Mouse (Mus musculus) stomach, embryonic 14.5 days (tissue): ENCODE results near the gene Ms4a3. TPM values are rescaled to one million over a fixed set of nuclear protein-coding genes. Genes with fewer than 3 reads are reported as not detected.

Experiments
- ATAC-seq: fragments of 200-750 bp; cut with Nextera tagmentation; 2 replicates; pipeline ENCODE4 v1.8.0; 2017; ENCODE audit warnings: low read depth, moderate TSS enrichment; ENCODE audit not compliant: insufficient number of reproducible peaks, insufficient read depth, low FRiP score
- H3K27ac ChIP-seq: fragments of 300-500 bp; sonication (generic); 2 replicates; pipeline ENCODE4 v1.5.1; 2014; ENCODE audit warnings: mild to moderate bottlenecking, low read length, moderate library complexity, mixed read lengths
- H3K27me3 ChIP-seq: fragments of 300-500 bp; sonication (generic); 2 replicates; pipeline ENCODE4 v1.6.1; 2014; ENCODE audit warnings: low read length, control low read depth, mixed read lengths; ENCODE audit not compliant: control insufficient read depth, insufficient read depth
- H3K36me3 ChIP-seq: fragments of 300-500 bp; sonication (generic); 2 replicates; pipeline ENCODE4 v1.6.1; 2014; ENCODE audit warnings: mild to moderate bottlenecking, control low read depth, low read length, moderate library complexity, mixed read lengths; ENCODE audit not compliant: control insufficient read depth, insufficient read depth
- H3K4me1 ChIP-seq: fragments of 300-500 bp; sonication (generic); 2 replicates; pipeline ENCODE4 v1.6.1; 2014; ENCODE audit warnings: low read length, control low read depth, mixed read lengths; ENCODE audit not compliant: control insufficient read depth, insufficient read depth
- H3K4me2 ChIP-seq: fragments of 300-500 bp; sonication (generic); replicated peaks from 2 replicates; pipeline ENCODE4 v1.6.1; 2014; ENCODE audit warnings: low read depth, low read length, control low read depth
- H3K4me3 ChIP-seq: fragments of 300-500 bp; sonication (generic); 2 replicates; pipeline ENCODE4 v1.5.1; 2014; ENCODE audit warnings: low read depth, low read length, control low read depth
- H3K9ac ChIP-seq: fragments of 300-500 bp; sonication (generic); replicated peaks from 2 replicates; pipeline ENCODE4 v1.6.1; 2014; ENCODE audit warnings: low read depth, mild to moderate bottlenecking, control low read depth, low read length, moderate library complexity, mixed read lengths
- H3K9me3 ChIP-seq: fragments of 300-500 bp; sonication (generic); 2 replicates; pipeline ENCODE4 v1.6.1; 2016; ENCODE audit warnings: low read depth, low read length, control low read depth; ENCODE audit not compliant: control insufficient read depth
- WGBS: fragments of 180-500 bp; shearing (Covaris S2); extraction: QIAGEN DNeasy Blood & Tissue Kit; methylation state at CpG from one replicate; pipeline ENCODE4 v1.1.7; 2014; 5-methylcytosine and 5-hydroxymethylcytosine counted together
- polyA plus RNA-seq: library from polyadenylated mRNA; unstranded; fragments of >200 nt; fragmentation: Nextera tagmentation; extraction: Ambion mirVana; gene quantifications from 2 replicates; pipeline ENCODE4 v1.2.1, GENCODE M21; 2014

Gene Ms4a3
- 0.43 TPM in 1 of 2 replicates, not detected in the other for polyA plus RNA-seq

DNA sequence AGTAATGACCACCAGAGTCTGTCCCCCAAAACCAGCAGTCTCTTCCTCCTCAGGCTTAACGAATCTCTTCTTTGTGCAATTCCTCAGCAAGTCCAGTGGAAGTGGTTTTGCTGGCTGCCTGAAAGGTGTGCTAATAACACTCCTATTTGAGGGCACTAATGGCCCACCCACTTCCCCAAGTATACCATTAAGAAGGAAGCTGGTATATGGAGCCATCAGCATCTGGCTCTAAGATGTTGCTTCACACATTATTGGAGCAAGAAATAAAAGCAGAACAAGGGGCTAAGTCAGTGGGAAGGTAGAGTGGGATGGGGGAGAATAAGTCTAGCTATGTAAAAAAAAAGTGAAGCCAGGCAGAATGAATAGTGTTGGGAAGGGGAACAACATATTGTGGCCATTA lies at the start of gene Ms4a3:
Gene Ms4a3 (minus strand): TSS at position 120 of the 400 bp plus-strand sequence.
- WGBS, result 73% methylated on average over 1 of the region's 1 CpGs
- Histone ChIP-seq H3K4me2 (no peak within 1 kb of the TSS), H3K4me1 (no peaks in the 10 kb centered on the region), H3K27ac (no peak within 1 kb of the TSS), H3K4me3 (no peak within 1 kb of the TSS), H3K36me3 (no peaks in the 10 kb centered on the region), H3K9me3 (no peaks in the 10 kb centered on the region), H3K27me3 (no peaks in the 10 kb centered on the region), H3K9ac (no peak within 1 kb of the TSS)
- no peak for ATAC-seq

DNA sequence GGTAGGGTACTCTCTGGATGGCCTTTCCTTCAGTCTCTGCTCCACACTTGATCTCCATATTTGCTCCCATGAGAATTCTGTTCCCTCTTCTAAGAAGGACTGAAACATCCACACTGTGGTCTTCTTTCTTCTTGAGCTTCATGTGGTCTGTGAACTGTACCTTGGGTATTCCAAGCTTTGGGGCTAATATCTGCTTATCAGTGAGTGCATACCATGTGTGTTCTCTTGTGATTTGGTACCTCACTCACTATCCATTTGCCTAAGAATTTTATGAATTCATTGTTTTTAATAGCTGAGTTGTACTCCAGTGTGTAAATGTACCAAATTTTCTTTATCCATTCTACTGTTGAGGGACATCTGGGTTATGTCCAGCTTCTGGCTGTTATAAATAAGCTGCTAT lies 20.9 kb upstream of the Ms4a3 start:
- no peak overlapping the region for H3K4me2 ChIP-seq
- H3K4me3 ChIP-seq, result no peak overlapping the region
- no peaks in the 10 kb centered on the region for H3K9me3 ChIP-seq
- no peak for ATAC-seq
- no peaks in the 10 kb centered on the region for H3K27me3 ChIP-seq
- no peaks in the 10 kb centered on the region for H3K36me3 ChIP-seq
- no peak overlapping the region for H3K27ac ChIP-seq
- H3K9ac ChIP-seq, result no peak overlapping the region
- H3K4me1 ChIP-seq, result no peaks in the 10 kb centered on the region

DNA sequence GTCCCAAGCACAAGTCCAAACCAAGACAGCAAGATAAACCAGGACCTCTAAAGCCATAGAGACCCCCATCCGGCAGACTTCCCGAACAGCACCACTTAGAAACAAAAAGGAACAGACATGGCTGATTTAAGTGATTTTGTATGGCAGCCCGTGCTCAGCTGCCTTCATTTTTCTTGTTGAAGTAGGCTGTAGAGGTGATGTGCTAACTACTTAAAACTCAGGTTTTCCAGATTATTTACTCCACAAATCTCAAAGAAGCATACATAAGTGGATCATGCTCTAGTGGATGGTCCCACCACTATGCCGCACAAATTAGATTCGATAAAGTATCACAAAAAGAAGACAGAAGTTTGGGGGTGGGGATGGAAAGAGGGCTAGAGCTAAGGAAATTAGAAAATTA lies 19.8 kb upstream of the Ms4a3 start, which contains the start of gene Oosp2:
Gene Oosp2 (minus strand): TSS at position 101 of the 400 bp plus-strand sequence.
- Histone ChIP-seq H3K27me3 (no peaks in the 10 kb centered on the region), H3K9ac (no peak within 1 kb of the TSS), H3K9me3 (no peaks in the 10 kb centered on the region), H3K27ac (no peak within 1 kb of the TSS), H3K4me3 (no peak within 1 kb of the TSS), H3K4me1 (no peaks in the 10 kb centered on the region), H3K4me2 (no peak within 1 kb of the TSS), H3K36me3 (no peaks in the 10 kb centered on the region)
- 83% methylated on average over 5 of the region's 5 CpGs for WGBS
- ATAC-seq, result no peak

GRCm38 (mm10) chr19:11659142-11659541 lies 18.5 kb upstream of the Ms4a3 start:
- Histone ChIP-seq H3K9me3 (no peaks in the 10 kb centered on the region), H3K27me3 (no peaks in the 10 kb centered on the region), H3K4me3 (no peak overlapping the region), H3K36me3 (no peaks in the 10 kb centered on the region), H3K9ac (no peak overlapping the region), H3K4me2 (no peak overlapping the region), H3K27ac (no peak overlapping the region), H3K4me1 (no peaks in the 10 kb centered on the region)
- WGBS, result 65% methylated on average over 2 of the region's 2 CpGs
- ATAC-seq, result no peak

DNA sequence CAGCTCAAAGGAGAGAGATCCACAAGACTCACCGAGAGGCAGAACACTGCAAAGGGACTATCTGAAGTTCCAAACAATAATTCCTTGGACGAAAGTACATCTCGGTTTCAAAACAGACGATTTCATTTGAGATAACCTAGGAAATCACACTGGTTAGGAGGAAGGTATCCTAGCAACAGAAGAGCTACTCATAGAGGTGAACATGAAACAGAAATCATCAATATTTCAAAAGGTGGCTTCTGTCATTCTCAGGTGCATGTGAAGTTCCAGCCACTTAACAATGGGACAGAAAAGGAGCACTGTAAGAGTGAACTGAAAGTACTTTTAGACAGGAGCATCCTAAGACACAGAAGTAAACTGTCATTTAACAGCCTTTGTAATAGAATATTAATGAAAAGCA lies 8.9 kb upstream of the Ms4a3 start:
- ATAC-seq, result no peak
- WGBS, result 66% methylated on average over 4 of the region's 4 CpGs
- Histone ChIP-seq H3K9me3 (no peaks in the 10 kb centered on the region), H3K9ac (no peak overlapping the region), H3K4me2 (no peak overlapping the region), H3K4me3 (no peak overlapping the region), H3K36me3 (no peaks in the 10 kb centered on the region), H3K27me3 (no peaks in the 10 kb centered on the region), H3K4me1 (no peaks in the 10 kb centered on the region), H3K27ac (no peak overlapping the region)

GRCm38 (mm10) chr19:11646166-11646565 lies 5.5 kb upstream of the Ms4a3 start:
- no peak overlapping the region for H3K4me2 ChIP-seq
- no peak for ATAC-seq
- 84% methylated on average over 3 of the region's 3 CpGs for WGBS

GRCm38 (mm10) chr19:11639038-11639437 lies 1.6 kb downstream of the Ms4a3 start:
- ATAC-seq, result no peak
- H3K27ac ChIP-seq, result no peak overlapping the region
- 82% methylated on average over 4 of the region's 4 CpGs for WGBS

More at GRCm38 (mm10) chr19:11646166-11646565, 5.5 kb upstream of the Ms4a3 start:
- Histone ChIP-seq H3K27me3 (no peaks in the 10 kb centered on the region), H3K27ac (no peak overlapping the region), H3K36me3 (no peaks in the 10 kb centered on the region), H3K4me1 (no peaks in the 10 kb centered on the region), H3K4me3 (no peak overlapping the region), H3K9ac (no peak overlapping the region), H3K9me3 (no peaks in the 10 kb centered on the region)

DNA sequence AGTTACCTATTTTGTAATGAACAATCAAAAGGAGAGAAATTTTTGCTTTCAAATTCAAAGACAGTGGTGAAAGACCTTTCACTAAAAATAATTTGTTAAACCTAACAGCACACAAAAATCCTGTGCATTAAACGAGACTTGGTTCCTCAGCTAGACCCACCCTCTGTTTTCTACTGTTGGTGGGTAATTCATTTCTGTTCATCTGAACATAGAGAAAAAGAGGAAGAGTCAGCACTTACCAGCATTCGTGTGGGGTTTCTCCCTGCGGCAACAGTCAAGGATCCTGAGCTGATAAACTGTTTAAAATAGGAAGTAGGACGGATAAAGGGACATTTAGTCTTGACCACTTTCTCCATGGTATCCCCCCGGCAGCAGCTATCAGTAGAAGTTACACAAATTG lies 5.1 kb downstream of the Ms4a3 start:
- no peaks in the 10 kb centered on the region for H3K9me3 ChIP-seq
- 61% methylated on average over 5 of the region's 5 CpGs for WGBS
- no peak overlapping the region for H3K27ac ChIP-seq
- no peak for ATAC-seq
- no peak overlapping the region for H3K9ac ChIP-seq
- no peaks in the 10 kb centered on the region for H3K27me3 ChIP-seq
- H3K4me1 ChIP-seq, result no peaks in the 10 kb centered on the region
- H3K4me3 ChIP-seq, result no peak overlapping the region
- no peak overlapping the region for H3K4me2 ChIP-seq
- no peaks in the 10 kb centered on the region for H3K36me3 ChIP-seq

More at GRCm38 (mm10) chr19:11639038-11639437, 1.6 kb downstream of the Ms4a3 start:
- Histone ChIP-seq H3K4me2 (no peak overlapping the region), H3K27me3 (no peaks in the 10 kb centered on the region), H3K4me3 (no peak overlapping the region), H3K4me1 (no peaks in the 10 kb centered on the region), H3K9me3 (no peaks in the 10 kb centered on the region), H3K9ac (no peak overlapping the region), H3K36me3 (no peaks in the 10 kb centered on the region)

GRCm38 (mm10) chr19:11634330-11634729 lies 6.3 kb downstream of the Ms4a3 start:
- no peaks in the 10 kb centered on the region for H3K9me3 ChIP-seq
- H3K4me3 ChIP-seq, result no peak overlapping the region

More at GRCm38 (mm10) chr19:11634330-11634729, 6.3 kb downstream of the Ms4a3 start:
- no peak overlapping the region for H3K4me2 ChIP-seq
- no peaks in the 10 kb centered on the region for H3K36me3 ChIP-seq
- no peak overlapping the region for H3K27ac ChIP-seq
- no peak overlapping the region for H3K9ac ChIP-seq
- 72% methylated on average over 2 of the region's 2 CpGs for WGBS
- H3K27me3 ChIP-seq, result no peaks in the 10 kb centered on the region
- ATAC-seq, result no peak
- H3K4me1 ChIP-seq, result no peaks in the 10 kb centered on the region
